Mouse (Mus musculus) left cerebral cortex, adult 18-20 months (tissue): ENCODE results near the gene Tnnc2. TPM values are rescaled to one million over a fixed set of nuclear protein-coding genes. Genes with fewer than 3 reads are reported as not detected.

Source experiments
- DNase-seq, 2 experiments: peaks; one replicate each; pipeline ENCODE4 v3.0.0; 2021 to 2022; ENCODE audit warnings: low spot score in 2 of 2, mixed read lengths in 1 of 2
- total RNA-seq, 2 experiments: library from RNA; stranded (reverse); gene quantifications; 2 replicates each; pipeline ENCODE4 v1.2.3; 2021

Gene Tnnc2
- total RNA-seq, 2 experiments from 2014 or later: 1.7 TPM

GRCm38 (mm10) chr2:164744987-164745386, 34.8 kb downstream of the Tnnc2 start:
- no peak for DNase-seq

- DNase-seq: no peak
Measured at GRCm38 (mm10) chr2:164739876-164740275, 39.9 kb downstream of the Tnnc2 start.

GRCm38 (mm10) chr2:164737377-164738090, 42.2 kb downstream of the Tnnc2 start:
- no peak for DNase-seq

GRCm38 (mm10) chr2:164735446-164735845, 44.3 kb downstream of the Tnnc2 start:
- DNase-seq: no peak

DNA sequence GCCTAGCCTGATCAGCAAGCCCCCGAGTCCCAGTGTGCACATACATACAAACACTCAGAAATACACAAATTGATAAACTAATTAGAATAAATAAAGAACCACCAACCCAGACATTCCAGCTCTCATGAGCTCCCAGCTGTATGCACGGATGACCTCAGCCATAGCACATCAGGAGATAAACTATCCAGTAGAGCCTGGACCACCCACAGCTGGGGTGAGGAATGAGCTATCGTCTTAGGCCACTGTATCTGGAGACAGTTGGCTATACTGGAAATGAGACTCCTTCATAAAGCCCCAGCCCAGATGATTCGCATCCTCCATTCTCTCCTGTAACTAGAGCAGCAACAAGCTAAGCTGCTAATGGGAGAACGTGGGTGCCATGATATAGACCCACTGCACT, 44.9 kb downstream of the Tnnc2 start:
- no peak for DNase-seq

- DNase-seq: no peak
Measured at GRCm38 (mm10) chr2:164733259-164733658, 46.5 kb downstream of the Tnnc2 start.

- DNase-seq: no peak
Measured at GRCm38 (mm10) chr2:164731719-164732118, 48.0 kb downstream of the Tnnc2 start.

Other genes starting within 250 kb of the Tnnc2 start
- gene Wfdc2, start 217.6 kb downstream of the Tnnc2 start, total RNA-seq: under 1 TPM in 1 of 2 experiments, not detected in 1; 0.59 TPM
- gene Spint3, start 206.5 kb downstream of the Tnnc2 start, total RNA-seq: not detected
- gene Wfdc6a, start 194.5 kb downstream of the Tnnc2 start, total RNA-seq: not detected
- not detected for gene Eppin, start 186.4 kb downstream of the Tnnc2 start, total RNA-seq
- not detected for gene Wfdc6b, start 166.4 kb downstream of the Tnnc2 start, total RNA-seq
- gene Wfdc8, start 166.3 kb downstream of the Tnnc2 start, total RNA-seq: not detected
- not detected for gene Wfdc16, start 141.2 kb downstream of the Tnnc2 start, total RNA-seq
- gene Wfdc10, start 123.9 kb downstream of the Tnnc2 start, total RNA-seq: not detected
- gene Wfdc9, start 123.4 kb downstream of the Tnnc2 start, total RNA-seq: not detected
- not detected for gene Wfdc11, start 105.9 kb downstream of the Tnnc2 start, total RNA-seq
- gene Wfdc13, start 94.9 kb downstream of the Tnnc2 start, total RNA-seq: not detected
- gene Spint4, start 81.5 kb downstream of the Tnnc2 start, total RNA-seq: not detected
- not detected for gene Spint5, start 64.7 kb downstream of the Tnnc2 start, total RNA-seq
- gene Wfdc3, start 34.0 kb downstream of the Tnnc2 start, total RNA-seq: 1 to 10 TPM; 1.3 to 1.5 TPM
- 10 to 100 TPM; 34.5 to 37.5 TPM for gene Dnttip1, start 34.0 kb downstream of the Tnnc2 start, total RNA-seq
- not detected for gene Ube2c, start 10.1 kb downstream of the Tnnc2 start, total RNA-seq
- 10 to 100 TPM; 52.9 to 57.0 TPM for gene Snx21, start 5.9 kb upstream of the Tnnc2 start, total RNA-seq
- gene Acot8, start 24.9 kb upstream of the Tnnc2 start, total RNA-seq: 10 to 100 TPM; 25.5 to 26.1 TPM
- gene Zswim3, start 25.1 kb upstream of the Tnnc2 start, total RNA-seq: 10 to 100 TPM; 10.1 to 10.2 TPM
- 10 to 100 TPM; 23.2 to 25.2 TPM for gene Zswim1, start 42.7 kb upstream of the Tnnc2 start, total RNA-seq
- not detected for gene Spata25, start 48.6 kb upstream of the Tnnc2 start, total RNA-seq
- gene Ctsa, start 52.9 kb upstream of the Tnnc2 start, total RNA-seq: 10 to 100 TPM; 93.1 to 93.6 TPM
- 1 to 10 TPM; 3.1 TPM for gene Neurl2, start 53.5 kb upstream of the Tnnc2 start, total RNA-seq
- 10 to 100 TPM; 90.7 to 93.5 TPM for gene Pltp, start 77.7 kb upstream of the Tnnc2 start, total RNA-seq
- gene Pcif1, start 99.3 kb upstream of the Tnnc2 start, total RNA-seq: 10 to 100 TPM; 40.6 to 46.1 TPM
- 10 to 100 TPM; 25.0 to 25.1 TPM for gene Zfp335, start 131.8 kb upstream of the Tnnc2 start, total RNA-seq
- gene Mmp9, start 160.8 kb upstream of the Tnnc2 start, total RNA-seq: 1 to 10 TPM; 2.0 to 2.1 TPM
- gene Slc12a5, start 180.8 kb upstream of the Tnnc2 start, total RNA-seq: 100 to 1,000 TPM; 538 to 565 TPM